Mouse (Mus musculus) stomach, embryonic 16.5 days (tissue): Measurements from ENCODE around the gene Pla2r1. TPM values are rescaled to one million over a fixed set of nuclear protein-coding genes. Genes with fewer than 3 reads are reported as not detected.

Experiments used
- ATAC-seq: fragments of 200-750 bp; cut with Nextera tagmentation; 2 replicates; pipeline ENCODE4 v1.8.0; 2017; ENCODE audit warnings: moderate number of reproducible peaks, moderate TSS enrichment; ENCODE audit not compliant: insufficient read depth, low FRiP score
- H3K27ac ChIP-seq: fragments of 300-500 bp; sonication (generic); 2 replicates; pipeline ENCODE4 v1.5.1; 2014; ENCODE audit warnings: low read length
- H3K27me3 ChIP-seq: fragments of 300-500 bp; sonication (generic); 2 replicates; pipeline ENCODE4 v1.6.1; 2014; ENCODE audit warnings: low read length, control low read depth, mixed read lengths; ENCODE audit not compliant: control insufficient read depth, insufficient read depth
- H3K36me3 ChIP-seq: fragments of 300-500 bp; sonication (generic); 2 replicates; pipeline ENCODE4 v1.6.1; 2014; ENCODE audit warnings: low read length; ENCODE audit not compliant: control insufficient read depth, insufficient read depth
- H3K4me1 ChIP-seq: fragments of 300-500 bp; sonication (generic); 2 replicates; pipeline ENCODE4 v1.6.1; 2014; ENCODE audit warnings: low read length, control low read depth, mixed read lengths; ENCODE audit not compliant: control insufficient read depth, insufficient read depth
- H3K4me2 ChIP-seq: fragments of 300-500 bp; sonication (generic); 2 replicates; pipeline ENCODE4 v1.6.1; 2014; ENCODE audit warnings: low read depth, low read length, mixed read lengths
- H3K4me3 ChIP-seq: fragments of 300-500 bp; sonication (generic); replicated peaks from 2 replicates; pipeline ENCODE4 v1.5.1; 2014; ENCODE audit warnings: mild to moderate bottlenecking, low read length
- H3K9ac ChIP-seq: fragments of 300-500 bp; sonication (generic); 2 replicates; pipeline ENCODE4 v1.6.1; 2014; ENCODE audit warnings: low read length
- H3K9me3 ChIP-seq: fragments of 300-500 bp; sonication (generic); replicated peaks from 2 replicates; pipeline ENCODE4 v1.6.1; 2016; ENCODE audit warnings: low read length, control low read depth; ENCODE audit not compliant: control insufficient read depth
- WGBS: fragments of 180-500 bp; shearing (Covaris S2); extraction: QIAGEN DNeasy Blood & Tissue Kit; methylation state at CpG from one replicate; pipeline ENCODE4 v1.1.7; 2014; 5-methylcytosine and 5-hydroxymethylcytosine counted together
- polyA plus RNA-seq: library from polyadenylated mRNA; unstranded; fragments of >200 nt; fragmentation: Nextera tagmentation; extraction: Ambion mirVana; gene quantifications from 2 replicates; pipeline ENCODE4 v1.2.1, GENCODE M21; 2015

The Pla2r1 gene
- polyA plus RNA-seq, 1 experiment from 2014 or later: 3.3 TPM

- H3K9ac ChIP-seq: no peak overlapping the region
- no peak overlapping the region for H3K4me3 ChIP-seq
- H3K27me3 ChIP-seq: no peaks in the 10 kb centered on the region
- WGBS: 93% methylated on average over 7 of the region's 7 CpGs
- no peaks in the 10 kb centered on the region for H3K9me3 ChIP-seq
- no peak overlapping the region for H3K4me2 ChIP-seq
- H3K4me1 ChIP-seq: no peaks in the 10 kb centered on the region
- no peak overlapping the region for H3K27ac ChIP-seq
- H3K36me3 ChIP-seq: no peaks in the 10 kb centered on the region
- no peak for ATAC-seq
Measured at GRCm38 (mm10) chr2:60452376-60452775, 100.7 kb downstream of the Pla2r1 start.

GRCm38 (mm10) chr2:60451119-60451773 is 101.9 kb downstream of the Pla2r1 start:
- no peak for ATAC-seq
- Histone ChIP-seq H3K27me3 (no peaks in the 10 kb centered on the region), H3K4me2 (no peak overlapping the region), H3K9ac (no peak overlapping the region), H3K4me3 (no peak overlapping the region), H3K4me1 (no peaks in the 10 kb centered on the region), H3K27ac (no peak overlapping the region), H3K36me3 (no peaks in the 10 kb centered on the region), H3K9me3 (no peaks in the 10 kb centered on the region)
- WGBS: 64% methylated on average over 3 of the region's 3 CpGs

GRCm38 (mm10) chr2:60449732-60450131 is 103.4 kb downstream of the Pla2r1 start:
- H3K4me2 ChIP-seq: no peak overlapping the region
- WGBS: 70% methylated on average over 6 of the region's 6 CpGs
- no peaks in the 10 kb centered on the region for H3K36me3 ChIP-seq
- no peak overlapping the region for H3K27ac ChIP-seq
- no peaks in the 10 kb centered on the region for H3K9me3 ChIP-seq
- ATAC-seq: no peak
- no peak overlapping the region for H3K9ac ChIP-seq
- no peak overlapping the region for H3K4me3 ChIP-seq
- no peaks in the 10 kb centered on the region for H3K27me3 ChIP-seq
- H3K4me1 ChIP-seq: no peaks in the 10 kb centered on the region

- H3K9me3 ChIP-seq: no peaks in the 10 kb centered on the region
- no peak for ATAC-seq
- no peaks in the 10 kb centered on the region for H3K27me3 ChIP-seq
- no peak overlapping the region for H3K27ac ChIP-seq
- WGBS: 66% methylated on average over 9 of the region's 9 CpGs
- H3K4me1 ChIP-seq: no peaks in the 10 kb centered on the region
- no peaks in the 10 kb centered on the region for H3K36me3 ChIP-seq
- H3K4me3 ChIP-seq: no peak overlapping the region
- no peak overlapping the region for H3K4me2 ChIP-seq
- H3K9ac ChIP-seq: no peak overlapping the region
Measured at GRCm38 (mm10) chr2:60444711-60445509, 108.2 kb downstream of the Pla2r1 start.

GRCm38 (mm10) chr2:60443279-60443678 is 109.8 kb downstream of the Pla2r1 start:
- Histone ChIP-seq H3K4me3 (no peak overlapping the region), H3K27ac (no peak overlapping the region), H3K9ac (no peak overlapping the region), H3K4me2 (no peak overlapping the region), H3K27me3 (no peaks in the 10 kb centered on the region), H3K36me3 (no peaks in the 10 kb centered on the region), H3K4me1 (no peaks in the 10 kb centered on the region), H3K9me3 (no peaks in the 10 kb centered on the region)
- no peak for ATAC-seq
- 92% methylated on average over 7 of the region's 7 CpGs for WGBS

- no peak overlapping the region for H3K9ac ChIP-seq
- H3K4me1 ChIP-seq: no peaks in the 10 kb centered on the region
- H3K36me3 ChIP-seq: no peaks in the 10 kb centered on the region
- no peak overlapping the region for H3K4me2 ChIP-seq
- no peaks in the 10 kb centered on the region for H3K9me3 ChIP-seq
- H3K27ac ChIP-seq: no peak overlapping the region
- WGBS: 32% methylated on average over 3 of the region's 3 CpGs
- no peaks in the 10 kb centered on the region for H3K27me3 ChIP-seq
- H3K4me3 ChIP-seq: no peak overlapping the region
- ATAC-seq: no peak
Measured at GRCm38 (mm10) chr2:60441875-60442274, 111.2 kb downstream of the Pla2r1 start.

- WGBS: 59% methylated on average over 5 of the region's 5 CpGs
- no peaks in the 10 kb centered on the region for H3K36me3 ChIP-seq
- H3K9me3 ChIP-seq: no peaks in the 10 kb centered on the region
- H3K27ac ChIP-seq: no peak overlapping the region
- H3K4me3 ChIP-seq: no peak overlapping the region
- no peak overlapping the region for H3K9ac ChIP-seq
- no peaks in the 10 kb centered on the region for H3K4me1 ChIP-seq
- no peak for ATAC-seq
- no peak overlapping the region for H3K4me2 ChIP-seq
- H3K27me3 ChIP-seq: no peaks in the 10 kb centered on the region
Measured at GRCm38 (mm10) chr2:60436802-60437201, 116.3 kb downstream of the Pla2r1 start.

GRCm38 (mm10) chr2:60430315-60431021 is 122.6 kb downstream of the Pla2r1 start:
- no peak overlapping the region for H3K4me2 ChIP-seq
- no peak overlapping the region for H3K27ac ChIP-seq
- ATAC-seq: no peak

GRCm38 (mm10) chr2:60418075-60418474 is 135.0 kb downstream of the Pla2r1 start:
- Histone ChIP-seq H3K4me3 (no peak overlapping the region), H3K9ac (no peak overlapping the region), H3K4me2 (no peak overlapping the region), H3K4me1 (0 out of 2 replicates have a peak, but pooled peaks cover 2% of the 10 kb centered on the region), H3K27ac (no peak overlapping the region), H3K9me3 (no peaks in the 10 kb centered on the region), H3K36me3 (no peaks in the 10 kb centered on the region), H3K27me3 (no peaks in the 10 kb centered on the region)
- ATAC-seq: peak; percentile 56; the same call in 1 of the 2 replicates
- WGBS: 9% methylated on average over 6 of the region's 6 CpGs

More at GRCm38 (mm10) chr2:60430315-60431021, 122.6 kb downstream of the Pla2r1 start:
- 70% methylated on average over 8 of the region's 8 CpGs for WGBS
- H3K4me3 ChIP-seq: no peak overlapping the region
- no peaks in the 10 kb centered on the region for H3K36me3 ChIP-seq
- no peak overlapping the region for H3K9ac ChIP-seq
- no peaks in the 10 kb centered on the region for H3K9me3 ChIP-seq
- no peaks in the 10 kb centered on the region for H3K27me3 ChIP-seq
- H3K4me1 ChIP-seq: no peaks in the 10 kb centered on the region
